Mouse (Mus musculus): ENCODE data around the gene Smurf1. TPM values are rescaled to one million over a fixed set of nuclear protein-coding genes. Genes with fewer than 3 reads are reported as not detected.

Smurf1 gene
- polyA plus RNA-seq, 2 experiments = 24.7 to 28.3 TPM

- H3K4me1 ChIP-seq (ENCODE audit: control insufficient read depth, insufficient read depth, low read length) = no peaks in the 10 kb centered on the region
- H3K27me3 ChIP-seq (ENCODE audit: control insufficient read depth, insufficient read depth, low read length) = no peaks in the 10 kb centered on the region
- no peaks in the 10 kb centered on the region for H3K9me3 ChIP-seq (ENCODE audit: control insufficient read depth, low read length)
- WGBS = 85% methylated on average over 3 of the region's 3 CpGs
- H3K9ac ChIP-seq (ENCODE audit: low read depth, low read length, severe bottlenecking) = no peak overlapping the region
- no peak overlapping the region for H3K4me2 ChIP-seq (replicated peaks; ENCODE audit: low read depth, low read length, severe bottlenecking)
- TF ChIP-seq POLR2A (IDR thresholded peaks at IDR 0.05; ENCODE audit: borderline replicate concordance, extremely low read depth, insufficient read depth, insufficient read length) = no peak
- no peak overlapping the region for H3K27ac ChIP-seq (replicated peaks; ENCODE audit: low read depth, low read length)
- no peak overlapping the region for H3K4me3 ChIP-seq (replicated peaks; ENCODE audit: low read length)
- DNase-seq (ENCODE audit: low spot score) (no peak), ATAC-seq (ENCODE audit: low FRiP score, low read depth) (no peak)
- H3K36me3 ChIP-seq (ENCODE audit: control insufficient read depth, insufficient read depth, low read length) = no peaks in the 10 kb centered on the region
Observed at GRCm38 (mm10) chr5:145003362-145003761, 37.7 kb upstream of the Smurf1 start.

- 34% methylated on average over 2 of the region's 2 CpGs for WGBS
- no peak overlapping the region for H3K4me2 ChIP-seq (replicated peaks; ENCODE audit: low read depth, low read length, severe bottlenecking)
- H3K4me3 ChIP-seq (replicated peaks; ENCODE audit: low read length) = no peak overlapping the region
- no peaks in the 10 kb centered on the region for H3K27me3 ChIP-seq (ENCODE audit: control insufficient read depth, insufficient read depth, low read length)
- H3K9ac ChIP-seq (ENCODE audit: low read depth, low read length, severe bottlenecking) = no peak overlapping the region
- H3K9me3 ChIP-seq (ENCODE audit: control insufficient read depth, low read length) = no peaks in the 10 kb centered on the region
- no peaks in the 10 kb centered on the region for H3K4me1 ChIP-seq (ENCODE audit: control insufficient read depth, insufficient read depth, low read length)
- DNase-seq (ENCODE audit: low spot score) = no peak
- no peaks in the 10 kb centered on the region for H3K36me3 ChIP-seq (ENCODE audit: control insufficient read depth, insufficient read depth, low read length)
- no peak for ATAC-seq (ENCODE audit: low FRiP score, low read depth)
- TF ChIP-seq POLR2A (IDR thresholded peaks at IDR 0.05; ENCODE audit: borderline replicate concordance, extremely low read depth, insufficient read depth, insufficient read length) = no peak
- H3K27ac ChIP-seq (replicated peaks; ENCODE audit: low read depth, low read length) = no peak overlapping the region
Observed at GRCm38 (mm10) chr5:144998491-144998890, 32.8 kb upstream of the Smurf1 start.

DNA sequence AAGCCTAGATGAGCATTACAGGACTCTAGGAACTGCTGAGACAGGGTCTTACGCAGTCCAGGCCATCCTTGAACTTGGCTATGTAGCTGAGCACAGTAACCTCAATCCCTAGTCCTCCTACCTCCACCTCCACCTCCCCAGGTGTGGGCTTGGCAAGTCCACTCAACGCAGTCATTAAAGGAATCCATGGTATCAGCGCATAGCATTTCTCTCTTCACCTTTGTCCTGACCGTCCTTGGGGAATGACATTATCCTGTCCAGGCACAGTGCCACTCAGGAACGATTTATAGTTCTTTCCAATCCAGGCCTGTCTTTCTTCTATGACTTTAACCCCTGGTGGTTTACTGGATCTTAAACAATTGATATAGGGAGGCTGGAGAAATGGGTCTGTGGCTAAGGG is 24.8 kb upstream of the Smurf1 start:
- no peak for TF ChIP-seq POLR2A (IDR thresholded peaks at IDR 0.05; ENCODE audit: borderline replicate concordance, extremely low read depth, insufficient read depth, insufficient read length)
- no peaks in the 10 kb centered on the region for H3K36me3 ChIP-seq (ENCODE audit: control insufficient read depth, insufficient read depth, low read length)
- no peak overlapping the region for H3K27ac ChIP-seq (replicated peaks; ENCODE audit: low read depth, low read length)
- no peaks in the 10 kb centered on the region for H3K27me3 ChIP-seq (ENCODE audit: control insufficient read depth, insufficient read depth, low read length)
- no peaks in the 10 kb centered on the region for H3K4me1 ChIP-seq (ENCODE audit: control insufficient read depth, insufficient read depth, low read length)
- 65% methylated on average over 5 of the region's 5 CpGs for WGBS
- no peak overlapping the region for H3K4me3 ChIP-seq (replicated peaks; ENCODE audit: low read length)
- DNase-seq (ENCODE audit: low spot score) (no peak), ATAC-seq (ENCODE audit: low FRiP score, low read depth) (no peak)
- no peak overlapping the region for H3K4me2 ChIP-seq (replicated peaks; ENCODE audit: low read depth, low read length, severe bottlenecking)
- H3K9ac ChIP-seq (ENCODE audit: low read depth, low read length, severe bottlenecking) = no peak overlapping the region
- H3K9me3 ChIP-seq (ENCODE audit: control insufficient read depth, low read length) = no peaks in the 10 kb centered on the region

GRCm38 (mm10) chr5:144990051-144990450 is 24.4 kb upstream of the Smurf1 start:
- Histone ChIP-seq H3K36me3 (ENCODE audit: control insufficient read depth, insufficient read depth, low read length) (no peaks in the 10 kb centered on the region), H3K4me2 (replicated peaks; ENCODE audit: low read depth, low read length, severe bottlenecking) (no peak overlapping the region), H3K27me3 (ENCODE audit: control insufficient read depth, insufficient read depth, low read length) (no peaks in the 10 kb centered on the region), H3K4me1 (ENCODE audit: control insufficient read depth, insufficient read depth, low read length) (no peaks in the 10 kb centered on the region), H3K9me3 (ENCODE audit: control insufficient read depth, low read length) (no peaks in the 10 kb centered on the region), H3K4me3 (replicated peaks; ENCODE audit: low read length) (no peak overlapping the region), H3K9ac (ENCODE audit: low read depth, low read length, severe bottlenecking) (no peak overlapping the region), H3K27ac (replicated peaks; ENCODE audit: low read depth, low read length) (no peak overlapping the region)
- DNase-seq (ENCODE audit: low spot score) (no peak), ATAC-seq (ENCODE audit: low FRiP score, low read depth) (no peak)
- 71% methylated on average over 2 of the region's 2 CpGs for WGBS
- TF ChIP-seq POLR2A (IDR thresholded peaks at IDR 0.05; ENCODE audit: borderline replicate concordance, extremely low read depth, insufficient read depth, insufficient read length) = no peak

DNA sequence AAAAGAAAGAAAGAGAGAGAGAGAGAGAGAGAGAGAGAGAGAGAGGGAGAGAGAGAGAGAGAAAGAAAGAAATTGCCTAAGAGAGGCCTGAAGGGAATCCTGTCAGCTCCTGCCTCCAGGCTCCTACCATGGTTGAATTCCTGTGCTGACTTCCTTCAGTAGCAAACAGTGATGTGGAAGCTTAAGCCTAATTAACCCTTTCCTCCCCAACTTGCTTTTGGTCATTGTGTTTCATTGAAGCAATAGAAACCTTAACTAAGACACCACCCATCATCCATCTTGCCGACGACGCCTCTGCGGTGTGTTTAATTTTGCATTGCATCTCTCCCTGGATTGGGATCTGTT is 23.4 kb upstream of the Smurf1 start:
- Histone ChIP-seq H3K4me2 (replicated peaks; ENCODE audit: low read depth, low read length, severe bottlenecking) (no peak overlapping the region), H3K36me3 (ENCODE audit: control insufficient read depth, insufficient read depth, low read length) (no peaks in the 10 kb centered on the region), H3K4me1 (ENCODE audit: control insufficient read depth, insufficient read depth, low read length) (no peaks in the 10 kb centered on the region), H3K27ac (replicated peaks; ENCODE audit: low read depth, low read length) (no peak overlapping the region), H3K27me3 (ENCODE audit: control insufficient read depth, insufficient read depth, low read length) (no peaks in the 10 kb centered on the region), H3K4me3 (replicated peaks; ENCODE audit: low read length) (no peak overlapping the region), H3K9ac (ENCODE audit: low read depth, low read length, severe bottlenecking) (no peak overlapping the region), H3K9me3 (ENCODE audit: control insufficient read depth, low read length) (0 out of 2 replicates have a peak, but pooled peaks cover 3% of the 10 kb centered on the region)
- WGBS = 92% methylated on average over 4 of the region's 4 CpGs
- no peak for ATAC-seq (ENCODE audit: low FRiP score, low read depth)
- TF ChIP-seq POLR2A (IDR thresholded peaks at IDR 0.05; ENCODE audit: borderline replicate concordance, extremely low read depth, insufficient read depth, insufficient read length) = no peak
- peak; percentile 5 for DNase-seq (ENCODE audit: low spot score)

Measured in limb, embryonic 14.5 days (tissue).